Mouse (Mus musculus) thymus, adult 2 months (tissue): ENCODE measurements around the gene Islr2.

Experiments
- CTCF ChIP-seq: fragments of 200-500 bp; IDR thresholded peaks from 2 replicates; pipeline ENCODE4 v1.5.1; 2012; ENCODE audit warnings: mild to moderate bottlenecking, control low read depth, low read length, moderate library complexity, borderline replicate concordance; ENCODE audit not compliant: control insufficient read depth, poor library complexity, insufficient read depth; ENCODE audit errors: extremely low read depth
- POLR2A ChIP-seq: fragments of 200-500 bp; IDR thresholded peaks from 2 replicates; pipeline ENCODE4 v1.6.1; 2012; ENCODE audit warnings: mild to moderate bottlenecking, low read length, control low read depth, moderate library complexity; ENCODE audit not compliant: control insufficient read depth, poor library complexity, insufficient read depth; ENCODE audit errors: extremely low read depth

GRCm38 (mm10) chr9:58246083-58246591 lies 42.0 kb upstream of the Islr2 start:
- no peak for TF ChIP-seq CTCF
- no peak for TF ChIP-seq POLR2A
